Mouse (Mus musculus): ENCODE data around the gene Asb1.

Asb1 gene

DNA sequence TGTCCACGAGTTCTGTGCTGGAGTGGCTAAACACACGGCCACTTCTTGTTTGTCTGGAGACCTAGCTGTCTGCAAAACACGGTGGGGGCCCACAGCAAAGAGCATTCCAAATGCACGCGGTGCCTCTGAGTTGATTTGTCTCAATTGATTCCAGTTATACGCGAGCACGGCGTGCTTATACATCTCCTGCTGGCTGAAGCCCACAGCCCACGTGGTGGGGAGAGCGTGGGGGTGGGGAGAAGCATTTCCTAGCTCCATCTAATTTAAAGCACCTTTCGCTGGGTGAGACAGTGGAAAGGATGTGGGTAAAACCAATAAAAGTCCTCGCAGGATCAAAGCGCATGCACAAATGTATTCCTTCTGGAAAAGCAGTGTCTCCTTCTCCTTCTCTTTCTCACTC is 65.3 kb downstream of the Asb1 start:
- in situ Hi-C loops (cut with MboI; ENCODE audit: low sequenced_read_pairs) = no loop called here

DNA sequence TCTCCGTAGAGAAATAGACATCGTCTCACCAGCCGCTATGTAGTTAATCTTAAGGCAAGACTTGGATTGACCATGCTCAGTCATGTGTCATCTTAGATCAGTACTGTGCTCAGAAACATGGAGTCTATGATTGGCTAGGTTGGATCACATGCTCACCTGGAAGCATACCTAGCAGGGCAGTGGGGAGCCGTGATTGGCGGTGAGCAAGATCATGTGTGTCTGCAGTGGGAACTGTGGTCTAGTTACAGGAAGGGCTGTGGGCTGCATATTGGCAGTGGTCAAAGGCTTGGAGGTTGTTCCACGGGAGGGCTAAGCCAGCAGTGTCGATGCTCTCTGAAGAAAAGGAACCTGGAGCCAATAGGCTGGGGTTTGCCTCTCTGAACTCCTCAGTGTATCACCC is 66.4 kb downstream of the Asb1 start:
- in situ Hi-C loops (cut with MboI; ENCODE audit: low sequenced_read_pairs) = no loop called here

DNA sequence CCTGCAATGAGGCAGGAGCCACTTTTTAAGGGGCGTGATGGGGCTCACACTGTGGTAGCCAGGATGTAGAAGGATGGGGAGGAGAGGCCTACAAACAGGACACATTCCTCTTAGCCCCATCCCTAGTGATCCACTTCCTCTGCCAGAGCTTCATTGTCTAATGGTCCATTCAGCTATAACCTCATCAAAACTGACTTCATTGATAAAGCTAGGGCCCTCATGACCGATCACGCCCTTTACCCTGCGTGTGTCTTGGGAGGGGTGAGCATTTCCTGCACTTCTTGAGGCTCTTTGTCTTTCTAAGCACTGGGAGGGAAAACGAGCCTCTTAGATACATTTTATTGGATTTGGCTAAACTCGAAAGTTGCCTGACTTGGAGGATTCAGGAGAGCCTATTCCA is 66.8 kb downstream of the Asb1 start:
- in situ Hi-C loops (cut with MboI; ENCODE audit: low sequenced_read_pairs) = no loop called here
